Mouse (Mus musculus) bone marrow, adult 2 months (tissue): ENCODE results near the gene Bsn.

Experiments used
- CTCF ChIP-seq: fragments of 200-500 bp; IDR thresholded peaks from 2 replicates; pipeline ENCODE4 v1.5.1; 2011; ENCODE audit warnings: low read length, control low read depth; ENCODE audit not compliant: control insufficient read depth, insufficient read depth
- POLR2A ChIP-seq: fragments of 200-500 bp; IDR thresholded peaks from 2 replicates; pipeline ENCODE4 v1.6.1; 2011; ENCODE audit warnings: low read depth, mild to moderate bottlenecking, control low read depth, low read length, borderline replicate concordance; ENCODE audit not compliant: control insufficient read depth

DNA sequence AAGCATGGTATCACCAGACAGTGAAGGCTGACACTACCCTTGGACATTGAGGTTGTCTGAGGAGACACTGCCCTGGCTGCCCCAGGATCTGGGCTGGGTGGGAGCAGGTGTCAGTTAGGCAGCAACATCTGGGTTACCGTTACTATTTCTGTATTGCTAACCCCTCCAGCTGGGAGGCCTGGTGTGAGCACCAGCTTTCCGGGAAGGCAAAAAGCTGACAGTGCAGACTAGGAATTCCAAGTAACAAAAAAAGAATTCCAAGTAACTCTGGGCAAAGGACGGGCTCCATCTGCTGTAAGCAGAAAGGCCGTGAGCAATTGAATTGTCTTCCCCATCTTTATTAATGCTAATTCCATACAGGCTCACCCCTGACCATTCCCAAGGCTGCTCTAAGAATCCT, 8.4 kb upstream of the Bsn start:
- TF ChIP-seq CTCF (no peak), POLR2A (no peak)
